ENCODE assay signal across 10 mouse cellular contexts in the genomic region with DNA sequence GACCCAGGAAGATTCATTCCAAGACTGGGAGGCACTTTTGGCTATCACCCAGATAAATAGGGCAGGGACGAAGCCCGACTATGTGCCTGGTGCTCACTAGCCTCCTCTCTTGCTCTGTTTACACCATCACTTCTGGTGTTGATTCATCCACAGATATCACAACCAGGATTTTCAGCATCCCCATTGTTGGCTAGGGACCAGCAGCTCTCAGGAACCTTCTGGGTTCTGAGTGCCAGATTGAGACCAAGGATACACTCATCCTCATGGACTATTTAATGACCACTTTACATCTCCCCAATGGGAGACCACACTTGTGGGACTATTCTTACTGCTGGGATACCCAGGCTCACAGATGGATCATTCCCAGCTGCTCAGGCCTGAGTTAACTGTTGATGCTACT. TPM values are rescaled to one million over a fixed set of nuclear protein-coding genes. Genes with fewer than 3 reads are reported as not detected.
"Had no signal": no experiment of that assay in that cellular context is flagged by ENCODE, and none has a peak within 500 bp of the region (broad histone marks: within the 10 kb centered on the region; RNA-seq: fewer than 3 reads in every experiment).

No protein-coding gene starts in this region.

- DNase-seq: kidney, postnatal 25 days; layer of hippocampus, adult 9-11 months; left cerebral cortex, postnatal 4 days; lung, adult 18-20 months; thymus, postnatal 4 days had no signal

- H3K9me3 ChIP-seq: limb, embryonic 13.5 days; midbrain, embryonic 12.5 days had no signal

- H3K4me3 ChIP-seq: limb, embryonic 13.5 days; midbrain, embryonic 12.5 days had no signal

- H3K9ac ChIP-seq: limb, embryonic 13.5 days; liver, embryonic 14.5 days; midbrain, embryonic 12.5 days had no signal

- H3K4me2 ChIP-seq: limb, embryonic 13.5 days; midbrain, embryonic 12.5 days had no signal

- H3K36me3 ChIP-seq: limb, embryonic 13.5 days; midbrain, embryonic 12.5 days had no signal

- H3K27ac ChIP-seq: limb, embryonic 13.5 days; liver, embryonic 14.5 days; midbrain, embryonic 12.5 days; stomach, postnatal 0 days had no signal

- H3K4me1 ChIP-seq: limb, embryonic 13.5 days; midbrain, embryonic 12.5 days had no signal

- H3K27me3 ChIP-seq: limb, embryonic 13.5 days; midbrain, embryonic 12.5 days had no signal

RNA-seq across cellular contexts. Expression of gene Slc2a13, which starts 46.2 kb away (rescaled TPM):
- total RNA-seq: megakaryocyte-erythroid progenitor cell, adult 5-6 weeks had no signal
